Mouse (Mus musculus): ENCODE data around the gene Zfp626.
A peak's percentile ranks its signal among the peaks of the same experiment; 100 is the strongest.
"Not testable (repeated sequence)": the region's sequence is repeated elsewhere in the genome, so short reads cannot be mapped to it uniquely, and the experiment has no call there.

Gene Zfp626

DNA sequence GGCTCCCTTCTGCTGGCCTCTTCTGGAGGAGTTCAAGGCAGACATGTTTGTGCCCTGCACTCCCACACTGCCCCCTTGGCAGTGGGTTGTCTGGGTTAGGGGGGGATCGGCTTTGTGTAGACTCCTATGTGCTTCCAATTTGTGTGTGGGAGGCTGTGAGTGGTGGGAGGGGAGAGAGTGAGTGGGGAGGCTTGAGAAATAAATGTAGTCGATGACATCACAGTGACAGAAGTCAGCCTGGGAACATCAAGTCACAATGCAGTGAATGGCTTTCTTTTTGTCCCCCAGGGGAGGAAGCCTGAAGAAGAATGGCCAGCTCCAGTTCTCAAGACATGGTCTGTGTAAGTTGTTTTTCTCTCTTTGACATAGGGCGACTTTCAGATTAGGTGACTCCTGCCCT lies at the start of gene Zfp626:
Zfp626 (plus strand) TSS at position 301 of the 400 bp plus-strand sequence.
- DNase-seq (ENCODE audit: low read depth, low spot score), result not testable (repeated sequence)

DNA sequence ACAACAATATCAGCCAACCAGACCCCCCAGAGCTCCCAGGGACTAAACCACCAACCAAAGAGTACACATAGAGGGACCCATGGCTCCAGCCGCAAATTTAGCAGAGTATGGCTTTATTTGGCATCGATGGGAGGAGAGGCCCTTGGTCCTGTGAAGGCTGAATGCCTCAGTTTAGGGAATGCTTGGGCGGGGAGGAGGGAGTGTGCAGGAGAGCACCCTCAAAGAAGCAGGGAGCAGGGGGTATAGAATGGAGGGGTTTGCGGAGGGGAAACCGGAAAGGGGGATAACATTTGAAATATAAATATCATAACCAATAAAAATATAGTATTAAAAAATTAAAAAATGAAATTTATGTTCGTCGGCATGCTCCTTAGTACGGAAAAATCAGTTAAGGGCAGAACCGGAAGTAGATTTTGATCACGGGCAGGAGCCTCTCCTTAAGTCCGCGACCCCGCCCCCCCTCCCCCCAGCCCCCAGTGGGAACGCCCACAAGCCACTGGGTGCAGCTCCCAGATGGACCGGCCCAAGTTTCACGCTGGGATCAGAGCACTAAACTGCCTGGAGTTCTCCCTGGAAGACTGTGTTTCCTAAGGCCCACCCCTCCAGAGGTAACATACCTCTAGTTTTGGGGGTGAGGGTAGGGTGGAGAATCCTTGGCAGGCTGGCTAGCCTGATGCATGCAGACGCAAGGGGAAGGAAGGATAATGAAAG lies 41.7 kb upstream of the Zfp626 start:
- DNase-seq (ENCODE audit: low read depth, low spot score), result peak; percentile 64

DNA sequence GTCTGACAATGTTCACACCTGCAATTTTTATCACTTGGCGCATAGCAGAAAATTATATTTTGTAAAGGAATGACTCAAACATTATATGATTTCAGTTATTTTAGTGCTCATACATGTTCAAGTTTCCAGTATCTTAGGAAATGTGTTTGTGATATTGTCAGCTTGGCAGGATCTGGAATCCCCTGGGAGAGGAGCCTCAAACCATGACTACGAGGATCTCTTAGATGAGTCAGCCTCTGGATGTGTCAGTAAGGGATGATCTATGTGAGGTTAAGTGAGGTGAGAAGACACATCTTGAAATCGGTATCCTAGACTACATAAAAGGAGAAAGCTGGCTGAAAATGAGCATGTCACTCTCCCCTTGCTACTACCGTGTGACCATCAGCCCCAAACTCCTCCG lies 17.7 kb upstream of the Zfp626 start:
- no peak for DNase-seq (ENCODE audit: low read depth, low spot score)

DNA sequence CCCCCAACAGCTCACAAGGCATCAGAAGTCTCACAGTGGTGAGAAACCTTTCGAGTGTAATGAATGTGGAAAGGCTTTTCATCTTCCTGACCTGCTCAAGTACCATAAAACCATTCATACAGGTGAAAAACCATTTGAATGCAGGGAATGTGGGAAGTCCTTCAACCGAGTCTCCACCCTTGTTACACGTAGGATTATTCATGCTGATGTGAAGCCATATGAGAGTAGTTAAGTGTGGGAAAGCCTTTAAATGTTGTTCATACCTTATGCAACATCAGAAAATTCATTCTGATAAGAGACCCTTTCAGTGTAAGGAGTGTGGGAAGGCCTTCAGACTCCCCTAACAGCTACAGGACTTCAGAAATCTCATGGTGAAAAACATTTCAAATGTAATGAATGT lies 13.1 kb upstream of the Zfp626 start:
- DNase-seq (ENCODE audit: low read depth, low spot score), result not testable (repeated sequence)

DNA sequence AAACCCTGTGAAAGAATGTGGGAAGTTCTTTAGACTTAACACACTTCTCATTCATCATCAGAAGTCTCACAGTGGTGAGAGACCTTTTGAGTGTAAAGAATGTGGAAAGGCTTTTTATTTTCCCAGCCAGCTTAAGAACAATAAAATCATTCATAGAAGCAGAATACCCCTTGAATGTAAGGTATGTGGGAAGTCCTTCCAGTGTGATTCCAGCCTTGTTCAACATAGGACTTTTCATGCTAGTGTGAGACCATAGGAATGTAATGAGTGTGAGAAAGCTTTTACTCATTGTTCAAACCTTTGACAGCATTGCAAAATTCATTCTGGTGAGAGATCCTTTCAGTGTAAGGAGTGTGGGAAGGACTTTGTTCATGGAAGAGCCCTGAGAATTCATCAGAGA lies 12.4 kb upstream of the Zfp626 start:
- no peak for DNase-seq (ENCODE audit: low read depth, low spot score)

DNA sequence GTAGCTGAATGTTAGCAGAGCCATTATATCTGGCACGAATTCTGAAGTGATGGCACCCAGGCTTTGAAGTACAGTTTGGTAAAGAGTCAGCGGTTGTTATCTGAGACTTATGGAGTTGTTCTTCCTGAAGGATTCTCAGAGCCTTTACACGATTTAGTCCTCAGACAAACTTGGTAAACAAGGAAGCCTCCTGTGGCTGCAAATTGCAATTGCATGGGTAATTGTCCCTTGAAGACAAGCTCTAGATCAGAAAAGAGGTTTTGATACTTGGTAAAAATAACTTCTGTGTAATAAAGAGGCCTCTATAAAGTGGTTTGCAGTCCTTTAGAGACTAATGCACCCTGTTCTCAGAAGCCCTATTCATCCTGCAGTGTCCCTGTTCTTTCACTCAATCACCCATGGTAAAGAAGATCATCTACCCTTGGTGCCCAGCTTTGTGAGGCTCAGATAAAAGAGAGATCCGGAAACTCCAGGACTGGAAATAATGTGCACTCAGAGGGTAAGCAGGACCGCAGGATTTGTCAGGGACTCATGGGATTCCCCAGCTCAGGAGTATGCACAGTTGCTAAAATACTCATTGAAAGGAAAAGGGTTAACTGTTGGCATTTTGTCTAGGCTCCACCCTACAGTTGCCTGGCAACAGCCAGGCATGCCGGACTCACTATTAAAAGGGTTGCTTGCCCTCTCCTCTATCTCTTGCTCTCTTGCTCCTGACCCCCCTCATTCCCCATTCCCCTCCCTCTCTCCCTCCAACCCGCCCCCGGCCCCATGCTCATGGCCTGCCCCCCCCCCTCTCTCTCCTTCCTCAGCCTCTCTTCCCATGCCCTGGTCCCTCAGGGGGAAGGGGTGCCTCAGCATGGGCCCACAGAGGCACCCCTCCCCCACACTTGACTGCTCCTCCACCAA lies 8.8 kb upstream of the Zfp626 start:
- DNase-seq (ENCODE audit: low read depth, low spot score), result peak; percentile 26

DNA sequence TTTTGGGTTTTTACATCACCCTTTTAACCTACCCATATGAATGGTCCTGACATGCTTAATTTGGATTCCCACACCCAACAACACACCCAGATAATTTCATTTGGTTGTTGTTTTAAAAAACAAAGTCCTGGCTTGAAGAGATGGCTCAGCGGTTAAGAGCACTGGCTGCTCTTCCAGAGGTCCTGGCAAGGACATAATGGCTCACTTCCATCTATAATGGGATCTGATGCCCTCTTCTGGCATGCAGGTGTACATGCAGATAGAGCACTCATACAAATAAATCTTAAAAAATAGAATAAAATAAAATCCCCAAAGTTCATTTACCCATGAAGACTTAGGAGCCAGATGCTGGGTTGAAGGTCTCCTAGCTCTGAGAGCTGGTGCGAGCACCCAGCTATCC lies 5.9 kb upstream of the Zfp626 start:
- peak; percentile 55 for DNase-seq (ENCODE audit: low read depth, low spot score)

DNA sequence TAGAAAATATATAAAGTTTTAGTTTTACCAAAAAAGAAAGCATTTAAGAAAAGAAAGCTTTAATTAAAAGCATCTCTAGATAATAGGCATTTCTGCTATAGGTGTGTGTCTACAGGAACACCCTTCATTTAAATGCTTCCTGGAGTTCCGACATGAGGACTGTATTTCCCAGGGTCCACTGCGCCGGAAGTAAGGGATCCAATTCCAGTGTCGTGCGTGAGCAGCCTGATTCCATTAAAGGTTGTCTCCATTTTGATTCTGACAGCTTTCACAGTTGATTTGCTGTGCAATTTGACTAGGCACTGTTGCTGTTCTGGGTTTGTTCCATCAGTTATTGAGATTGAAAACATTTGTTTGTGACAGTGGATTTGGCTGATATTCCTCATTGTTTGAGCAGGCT lies 4.0 kb upstream of the Zfp626 start:
- DNase-seq (ENCODE audit: low read depth, low spot score), result peak; percentile 56

DNA sequence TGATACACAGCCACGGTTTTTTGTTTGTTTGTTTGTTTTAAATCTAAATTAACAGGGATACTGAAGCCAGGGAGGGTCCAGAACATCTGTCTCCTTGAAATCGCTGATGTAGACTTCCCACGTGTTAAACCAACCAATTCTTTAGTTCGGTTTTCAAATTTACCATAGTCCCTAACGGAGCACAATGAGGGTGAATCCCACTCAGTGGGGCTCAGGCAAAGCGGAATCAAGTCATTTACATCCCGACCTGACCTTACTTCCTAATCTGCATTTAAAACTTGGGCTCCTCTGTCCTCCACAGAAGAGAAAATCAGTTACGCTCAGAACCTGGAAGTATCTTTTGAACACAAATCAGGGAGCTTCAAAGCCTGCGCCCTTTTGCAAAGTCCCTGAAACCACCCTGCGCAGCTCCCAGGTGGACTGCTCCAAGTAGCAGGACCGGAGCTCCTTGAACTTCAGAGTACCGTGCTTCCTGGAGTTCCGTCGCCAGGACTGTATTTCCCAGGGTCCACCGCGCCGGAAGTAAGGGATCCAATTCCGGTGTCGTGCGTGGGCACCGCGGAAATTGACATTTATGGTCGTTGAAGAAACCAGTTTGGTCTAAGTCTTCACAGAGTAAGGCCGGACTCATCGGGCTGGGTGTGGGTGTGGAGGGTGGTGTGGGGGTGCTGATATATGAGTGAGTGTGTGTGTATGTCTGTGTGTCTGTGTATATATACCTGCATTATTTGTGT lies 2.5 kb upstream of the Zfp626 start:
- DNase-seq (ENCODE audit: low read depth, low spot score), result peak; percentile 93

DNA sequence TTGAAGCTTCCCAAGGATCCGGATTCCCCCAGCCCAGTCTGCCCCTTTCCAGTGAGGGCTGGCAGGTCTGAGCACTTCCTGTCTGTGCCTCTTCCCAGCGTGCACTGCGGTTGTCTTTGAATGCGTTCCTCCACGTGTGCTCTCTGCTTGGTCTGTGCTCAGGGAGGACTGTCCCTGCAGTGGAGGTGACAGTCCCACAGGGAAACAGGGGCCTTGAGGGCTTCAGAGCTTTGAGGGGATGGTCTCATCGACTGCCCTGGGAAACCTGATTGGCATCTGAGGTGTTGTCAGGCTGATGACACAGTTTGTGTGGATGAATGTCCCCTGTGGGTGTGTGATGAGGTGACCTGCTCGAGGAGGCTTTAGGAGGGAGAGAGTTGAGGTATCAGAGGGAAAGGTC lies 309 bp downstream of the Zfp626 start:
- DNase-seq (ENCODE audit: low read depth, low spot score), result peak; percentile 74

DNA sequence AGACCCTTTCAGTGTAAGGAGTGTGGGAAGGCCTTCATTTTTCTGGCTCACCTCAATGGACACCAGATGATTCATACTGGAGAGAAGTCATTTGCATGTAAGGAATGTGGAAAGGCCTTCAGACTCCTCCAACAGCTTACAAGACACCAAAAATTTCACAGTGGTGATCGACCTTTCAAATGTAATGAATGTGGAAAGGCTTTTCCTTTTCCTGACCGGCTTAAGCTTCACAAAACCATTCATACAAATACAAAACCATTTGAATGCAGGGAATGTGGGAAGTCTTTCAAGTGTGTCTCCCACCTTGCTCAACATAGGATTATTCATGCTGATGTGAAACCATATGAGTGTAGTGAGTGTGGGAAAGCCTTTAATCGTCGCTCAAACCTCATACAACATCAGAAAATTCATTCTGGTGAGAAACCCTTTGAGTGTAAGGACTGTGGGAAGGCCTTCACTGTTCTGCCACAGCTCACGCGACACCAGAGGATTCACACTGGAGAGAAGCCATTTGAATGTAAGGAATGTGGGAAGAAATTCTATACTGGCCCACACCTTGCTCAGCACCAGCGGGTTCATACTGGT lies 11.6 kb downstream of the Zfp626 start:
- DNase-seq (ENCODE audit: low read depth, low spot score), result peak; percentile 84

DNA sequence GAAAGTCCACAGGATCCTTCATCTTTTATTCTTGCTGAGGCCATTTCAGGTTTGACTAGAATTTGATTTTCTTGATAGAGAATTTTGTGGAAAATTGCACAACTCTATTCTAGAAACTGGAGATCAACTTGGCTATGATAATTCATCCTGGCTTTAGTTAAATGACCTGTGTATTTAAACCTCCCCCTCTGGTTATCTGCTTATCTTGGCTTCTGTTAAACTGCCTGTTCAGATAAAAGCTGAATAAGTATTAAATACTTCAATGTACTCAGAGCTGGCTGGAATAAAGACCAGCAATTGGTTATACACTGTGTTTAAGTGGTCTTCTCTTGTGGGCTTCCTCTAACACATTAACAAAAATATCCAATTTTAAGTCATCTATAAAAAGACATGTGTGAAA lies 15.6 kb downstream of the Zfp626 start:
- no peak for DNase-seq (ENCODE audit: low read depth, low spot score)

DNA sequence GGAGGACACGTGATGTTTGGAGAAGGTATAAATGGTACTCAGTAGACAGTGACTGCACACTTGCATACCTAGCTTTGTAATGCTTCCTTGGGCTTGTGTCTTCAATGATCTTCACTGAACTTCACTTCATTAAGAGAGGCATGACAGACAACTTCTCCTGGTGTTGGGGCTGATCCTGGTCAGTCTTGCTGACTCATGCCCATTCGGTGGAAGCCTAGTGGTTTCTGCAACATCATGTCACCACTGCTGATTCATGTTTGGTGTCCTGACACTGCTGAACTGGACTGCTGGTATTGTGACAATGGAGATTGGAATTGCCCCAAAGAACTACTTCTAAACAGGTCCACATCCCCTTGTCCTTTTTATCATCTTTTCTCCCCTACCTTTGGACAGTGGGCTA lies 27.1 kb downstream of the Zfp626 start:
- no peak for DNase-seq (ENCODE audit: low read depth, low spot score)

DNA sequence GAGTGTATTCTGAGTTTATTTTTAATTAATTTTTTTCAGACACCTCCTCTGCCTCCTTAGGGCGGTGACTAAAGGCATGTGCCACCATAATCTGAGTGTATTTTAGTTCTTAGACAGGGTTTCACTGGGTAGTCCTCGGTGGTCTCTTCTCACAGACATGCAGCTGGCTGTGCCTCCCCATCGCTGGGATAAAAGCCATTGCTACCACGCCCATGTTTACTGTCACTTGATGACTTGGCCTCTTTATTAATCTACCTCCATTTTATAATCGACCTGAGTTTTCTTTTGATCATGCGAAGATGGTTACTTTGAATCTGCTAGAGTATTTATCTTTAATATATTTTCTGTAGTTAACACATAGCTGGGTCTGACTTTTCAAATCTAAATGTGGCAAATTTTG lies 30.9 kb downstream of the Zfp626 start:
- no peak for DNase-seq (ENCODE audit: low read depth, low spot score)

DNA sequence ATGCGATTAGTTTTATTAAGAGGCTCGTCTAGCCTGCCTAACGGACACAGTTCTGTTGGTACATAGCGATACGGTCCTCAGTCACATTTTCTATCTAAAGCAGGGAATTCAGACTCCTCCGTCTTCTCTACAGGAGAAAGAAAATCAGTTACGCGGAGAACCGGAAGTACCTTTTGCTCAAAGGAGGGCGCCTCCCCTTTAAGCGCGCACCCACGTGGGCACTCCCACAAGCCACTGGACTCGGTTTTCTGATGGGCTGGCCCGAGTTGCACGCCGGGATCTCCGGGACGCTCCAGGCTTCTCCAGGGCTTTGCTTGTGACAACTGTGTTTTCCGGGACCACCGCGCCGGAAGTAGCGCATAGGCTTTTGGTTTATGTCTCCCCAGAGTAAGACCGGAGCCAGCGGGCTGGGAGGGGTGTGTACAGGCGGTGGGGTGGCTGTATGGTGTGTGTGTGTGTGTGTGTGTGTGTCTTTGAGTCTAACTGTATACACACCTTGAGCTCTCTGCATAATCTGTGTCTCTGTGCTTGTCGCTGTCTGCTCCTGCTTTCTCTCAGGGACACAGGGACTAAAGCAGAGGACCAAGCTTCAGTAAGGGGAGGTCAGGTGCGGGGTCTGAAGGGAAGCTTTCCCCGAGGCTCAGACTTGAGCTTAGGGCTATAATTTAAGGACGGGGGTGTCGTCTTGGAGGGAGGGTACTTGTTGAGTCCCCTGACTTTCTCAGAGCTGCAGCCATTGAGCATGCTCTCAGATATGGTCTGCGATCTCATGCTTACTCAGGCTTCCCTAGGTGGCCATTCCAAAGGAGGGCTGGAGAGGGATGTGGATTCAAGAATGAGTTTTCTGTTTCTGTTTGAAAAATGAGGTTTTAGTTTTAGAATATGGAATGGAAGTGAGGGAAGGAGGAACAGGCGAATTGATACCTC lies 31.6 kb downstream of the Zfp626 start, which contains the start of gene Zfp59:
Zfp59 (plus strand) TSS at position 285 of the 927 bp plus-strand sequence.
- DNase-seq (ENCODE audit: low read depth, low spot score), result peak; percentile 96

DNA sequence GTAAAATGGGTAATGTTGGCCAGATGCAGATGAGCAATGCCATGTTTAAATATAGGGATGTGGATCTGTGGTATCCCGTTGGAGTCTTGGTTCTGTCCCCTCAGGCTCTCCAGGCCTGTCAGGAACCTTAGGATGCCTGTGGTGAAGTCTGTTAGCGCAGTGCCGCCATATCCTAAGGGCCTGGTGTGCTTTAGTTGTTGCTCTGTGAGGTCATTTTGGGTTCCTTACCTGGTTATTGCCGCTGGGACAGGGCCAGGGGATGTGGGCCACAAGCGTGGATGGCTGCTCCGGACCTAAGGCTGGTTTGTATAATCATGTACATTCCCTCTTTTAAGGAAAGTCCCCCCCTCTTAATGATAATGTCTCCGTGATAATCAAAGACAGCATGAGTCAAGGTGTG lies 32.6 kb downstream of the Zfp626 start:
- no peak for DNase-seq (ENCODE audit: low read depth, low spot score)

DNA sequence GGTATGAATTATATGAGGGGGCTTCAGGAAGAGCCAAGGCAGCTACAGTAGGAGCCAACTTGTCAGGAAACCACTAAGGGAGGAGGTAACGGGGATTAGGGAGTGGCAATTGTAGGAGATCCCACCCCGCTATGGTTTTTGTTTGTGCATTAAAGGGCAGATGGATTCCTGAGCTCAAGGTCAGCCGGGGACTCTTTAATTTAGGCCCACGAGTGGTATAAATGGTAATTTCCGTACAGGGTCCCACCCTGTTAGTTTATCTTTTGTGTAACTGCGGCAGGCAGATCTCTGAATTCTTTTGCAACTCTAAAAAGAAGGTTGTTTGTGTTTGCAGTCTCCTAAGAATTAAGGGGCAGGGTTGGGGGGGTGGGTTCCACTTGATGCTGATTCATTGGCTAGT lies 33.1 kb downstream of the Zfp626 start:
- DNase-seq (ENCODE audit: low read depth, low spot score), result peak; percentile 95

DNA sequence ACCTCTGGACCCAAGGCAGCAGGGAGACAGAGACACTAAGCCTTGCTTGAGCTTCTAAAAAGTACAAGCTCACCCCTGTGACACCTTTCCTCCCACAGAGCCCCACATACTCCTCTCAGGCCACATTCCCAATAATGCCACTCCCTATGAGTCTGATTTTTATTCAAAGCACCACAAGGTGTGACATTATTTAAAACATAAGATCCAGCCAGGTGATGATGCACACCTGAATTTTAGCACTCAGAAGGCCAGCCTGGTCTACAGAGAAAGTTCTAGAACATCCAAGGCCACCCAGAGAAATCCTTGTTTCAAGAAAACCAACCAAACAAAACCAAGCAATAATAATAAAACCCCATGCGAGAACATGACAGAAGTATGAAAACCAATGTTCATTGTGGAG lies 50.2 kb downstream of the Zfp626 start, which contains the start of gene Zfp607a:
Zfp607a (plus strand) TSS at position 301 of the 400 bp plus-strand sequence.
- no peak for DNase-seq (ENCODE audit: low read depth, low spot score)

DNA sequence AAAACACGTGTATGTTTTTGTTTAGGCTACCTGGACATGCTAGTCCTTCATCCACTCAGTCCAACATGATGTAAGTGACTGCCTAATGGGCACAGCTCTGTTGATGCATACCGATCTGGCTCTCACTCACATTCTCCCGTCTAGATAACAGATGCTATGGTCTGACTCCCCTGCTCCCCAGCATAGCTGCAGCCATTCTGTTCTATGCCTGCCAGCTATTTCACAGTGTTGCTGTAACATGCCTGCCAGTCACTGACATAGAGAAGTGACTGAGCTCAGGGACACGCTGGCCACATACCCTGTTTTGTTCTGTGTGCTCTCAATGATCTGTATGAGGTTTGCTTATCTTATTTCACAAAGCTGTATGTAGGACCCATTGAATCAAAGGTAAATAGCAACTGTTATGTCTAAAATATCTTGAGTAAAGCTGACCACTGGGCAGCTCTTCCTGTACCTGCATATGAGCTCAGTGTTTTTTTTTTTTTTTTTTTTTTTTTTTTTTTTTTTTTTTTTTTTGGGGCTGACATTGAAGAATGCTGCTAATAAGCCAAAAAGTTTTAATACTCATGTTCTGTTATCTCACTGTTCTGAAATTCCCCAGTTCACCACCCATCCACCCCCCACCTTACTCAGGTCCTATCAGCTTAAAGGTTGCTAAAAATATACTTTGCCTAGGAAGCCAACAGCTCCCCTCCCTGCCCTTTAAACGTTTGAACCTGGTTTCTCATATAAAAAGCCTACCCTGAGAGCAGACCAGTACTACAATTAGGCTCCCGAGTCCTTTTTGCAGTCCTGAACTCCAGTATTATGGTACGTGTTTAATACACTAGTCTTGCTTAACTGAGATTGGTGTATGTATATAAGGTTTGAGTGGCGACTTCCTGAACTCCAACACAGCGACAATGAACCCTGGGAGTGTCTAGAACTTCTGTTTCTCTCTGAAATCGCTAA lies 52.6 kb downstream of the Zfp626 start:
- no peak for DNase-seq (ENCODE audit: low read depth, low spot score)
